Mouse (Mus musculus) spleen, adult 18-20 months (tissue): ENCODE measurements around the gene Trim47.

ENCODE experiments used
- DNase-seq, 2 experiments: peaks; one replicate each; pipeline ENCODE4 v3.0.0; 2022; ENCODE audit warnings: mixed read lengths in 2 of 2

Trim47 gene

DNA sequence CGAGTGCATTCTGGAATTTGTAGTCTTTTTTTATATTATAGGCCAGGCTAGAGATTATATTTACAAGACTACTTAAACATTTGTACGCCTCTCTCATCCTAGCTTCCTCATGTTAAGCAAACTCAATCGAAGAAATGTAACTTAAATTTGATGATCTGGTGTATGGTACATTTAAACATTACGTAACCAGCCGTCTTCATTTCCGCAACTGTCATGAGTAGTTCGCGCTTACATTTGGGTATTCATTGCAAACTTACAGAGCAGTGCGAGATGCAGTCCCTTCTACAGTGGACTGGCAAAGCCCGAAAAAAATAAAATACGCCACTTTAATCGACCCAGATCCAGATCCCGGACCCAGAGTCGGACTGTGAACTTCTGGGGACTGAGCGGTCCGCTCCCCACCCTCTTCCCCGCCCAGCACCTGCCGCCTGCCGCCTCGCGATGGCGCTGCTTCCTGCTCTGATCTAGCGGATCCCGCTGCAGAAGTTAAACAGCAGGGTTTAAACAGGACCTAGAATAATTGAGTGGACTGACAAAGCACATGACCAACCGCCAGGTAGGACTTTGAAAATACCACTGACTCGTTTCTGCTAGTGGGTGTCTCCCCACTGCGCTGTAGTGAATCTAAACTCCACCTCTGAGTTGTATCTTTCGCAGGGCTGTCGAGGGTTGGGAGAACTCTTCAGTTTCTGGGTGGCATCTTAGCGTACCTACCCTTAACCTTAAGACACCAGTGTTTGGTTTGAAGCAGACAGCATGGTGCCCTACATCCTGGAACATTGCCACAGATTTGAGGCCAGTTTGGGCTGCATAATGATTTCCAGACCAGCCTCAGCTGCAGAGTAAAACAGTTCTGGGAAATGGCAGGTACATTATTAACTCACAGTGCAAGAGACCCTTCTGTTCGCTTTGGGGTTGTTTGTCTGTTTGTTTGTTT is 39.5 kb downstream of the Trim47 start:
- DNase-seq = peak; percentile 79 to 90

- DNase-seq = peak; percentile 93 to 94
Observed at GRCm38 (mm10) chr11:116086258-116087193, 40.5 kb downstream of the Trim47 start, which contains the start of gene Wbp2. Wbp2 (minus strand) TSS chr11:116086995.

DNA sequence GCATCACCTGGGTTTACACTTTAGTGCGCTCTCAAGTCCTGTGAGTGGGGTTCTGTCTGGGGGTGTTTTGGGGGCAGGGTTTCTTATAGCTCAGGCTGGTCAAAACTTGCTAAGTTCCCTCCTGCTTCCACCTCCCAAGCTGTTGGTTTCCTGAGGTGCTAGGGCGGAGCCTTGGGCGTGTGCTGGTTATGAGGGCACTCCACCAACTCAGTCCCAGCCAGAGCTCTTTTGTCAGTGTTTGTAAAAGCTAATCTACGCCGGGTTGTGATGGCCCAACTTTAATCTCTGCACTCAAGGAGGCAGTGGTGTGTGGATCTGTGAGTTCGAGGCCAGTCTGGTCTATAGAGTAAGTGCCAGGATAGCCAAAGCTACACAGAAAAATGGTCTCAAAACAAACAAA is 42.8 kb downstream of the Trim47 start:
- DNase-seq = no peak

DNA sequence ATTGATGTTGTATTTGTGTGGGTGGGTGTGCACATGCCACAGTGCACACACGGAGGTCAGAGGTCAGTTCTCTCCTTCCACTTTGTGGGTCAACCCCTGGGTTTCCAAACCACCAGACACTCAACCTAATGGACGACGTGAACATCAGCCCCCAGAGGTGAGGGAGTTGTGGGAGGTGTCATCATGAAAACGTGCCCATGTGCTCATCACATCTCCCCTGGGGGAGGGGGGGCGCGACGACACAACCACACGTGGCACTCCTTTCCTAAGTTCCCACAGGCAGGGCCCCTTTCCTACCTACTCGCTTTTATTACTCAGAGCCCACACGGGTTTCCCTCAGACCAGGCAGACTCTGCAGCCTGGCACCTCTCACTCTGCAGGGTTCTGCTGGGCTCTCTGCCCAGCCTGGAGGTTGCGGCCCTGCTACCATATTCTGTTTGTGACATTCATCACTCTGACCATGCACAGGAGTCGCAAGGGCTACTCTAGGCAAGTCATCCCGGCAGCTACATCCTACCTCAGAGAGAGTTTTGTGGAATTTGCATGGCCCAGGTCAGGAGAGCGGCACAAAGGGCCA is 43.8 kb downstream of the Trim47 start:
- no peak for DNase-seq

DNA sequence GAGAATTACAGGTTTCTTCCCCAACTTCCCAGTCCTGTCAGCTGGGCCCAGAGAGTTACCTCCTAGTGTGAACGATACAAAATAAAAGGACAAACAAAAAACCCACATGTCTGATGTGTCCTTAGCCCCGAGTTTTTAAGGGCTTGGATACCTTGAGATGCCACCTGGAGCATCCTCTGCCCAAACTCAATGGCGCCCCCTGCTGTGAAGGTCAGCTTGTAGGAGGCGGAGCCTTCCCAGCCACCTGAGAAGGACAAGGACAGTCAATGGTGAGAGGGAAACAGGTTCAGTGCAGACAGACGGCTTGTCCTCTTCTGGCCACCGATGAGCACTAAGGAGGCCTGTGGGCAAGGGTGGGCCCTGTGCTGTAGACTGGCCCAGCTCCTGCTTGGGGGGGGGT is 45.9 kb downstream of the Trim47 start:
- peak; percentile 54 to 79 for DNase-seq

DNA sequence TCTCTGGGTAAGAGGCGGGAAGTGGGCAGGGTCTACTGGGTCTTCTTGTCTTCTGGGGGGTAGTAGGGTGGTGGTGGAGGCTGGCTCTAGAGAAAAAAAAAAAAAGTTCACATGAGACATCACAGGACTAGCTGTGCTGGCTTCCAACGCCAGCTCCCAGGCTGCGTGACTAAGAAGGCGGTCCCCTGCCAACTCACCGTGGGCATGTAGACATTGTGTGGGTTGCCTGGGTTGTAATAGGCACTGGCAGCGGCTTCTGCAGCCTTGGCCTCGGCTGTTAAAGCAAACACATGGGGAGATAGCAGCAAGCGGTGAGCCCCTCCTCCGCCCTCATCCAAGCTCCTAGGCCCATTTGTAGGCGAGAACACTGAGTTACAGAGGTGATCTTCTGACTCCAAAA is 47.5 kb downstream of the Trim47 start:
- no peak for DNase-seq

- DNase-seq = no peak
Observed at GRCm38 (mm10) chr11:116078676-116079320, 48.2 kb downstream of the Trim47 start.

DNA sequence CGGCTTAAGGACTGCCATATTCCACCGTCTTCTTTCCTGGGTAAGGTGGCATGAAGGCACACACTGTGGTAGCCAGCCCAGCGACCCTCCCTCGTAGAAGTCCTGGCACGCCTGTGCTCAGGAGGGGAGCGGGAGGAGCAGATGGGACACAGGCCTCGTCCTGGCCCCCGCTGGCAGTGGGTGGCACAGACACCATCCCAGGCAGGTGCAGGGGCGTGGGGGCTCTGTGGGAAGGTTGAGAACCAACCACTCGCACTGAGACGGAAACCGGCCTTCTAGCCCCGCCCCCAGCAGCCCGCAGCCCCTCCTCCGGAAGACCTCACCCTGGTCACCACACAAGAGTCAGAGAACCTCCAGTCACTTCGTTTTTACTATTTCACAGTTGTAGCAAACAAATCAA is 48.8 kb downstream of the Trim47 start:
- peak; percentile 83 to 89 for DNase-seq

DNA sequence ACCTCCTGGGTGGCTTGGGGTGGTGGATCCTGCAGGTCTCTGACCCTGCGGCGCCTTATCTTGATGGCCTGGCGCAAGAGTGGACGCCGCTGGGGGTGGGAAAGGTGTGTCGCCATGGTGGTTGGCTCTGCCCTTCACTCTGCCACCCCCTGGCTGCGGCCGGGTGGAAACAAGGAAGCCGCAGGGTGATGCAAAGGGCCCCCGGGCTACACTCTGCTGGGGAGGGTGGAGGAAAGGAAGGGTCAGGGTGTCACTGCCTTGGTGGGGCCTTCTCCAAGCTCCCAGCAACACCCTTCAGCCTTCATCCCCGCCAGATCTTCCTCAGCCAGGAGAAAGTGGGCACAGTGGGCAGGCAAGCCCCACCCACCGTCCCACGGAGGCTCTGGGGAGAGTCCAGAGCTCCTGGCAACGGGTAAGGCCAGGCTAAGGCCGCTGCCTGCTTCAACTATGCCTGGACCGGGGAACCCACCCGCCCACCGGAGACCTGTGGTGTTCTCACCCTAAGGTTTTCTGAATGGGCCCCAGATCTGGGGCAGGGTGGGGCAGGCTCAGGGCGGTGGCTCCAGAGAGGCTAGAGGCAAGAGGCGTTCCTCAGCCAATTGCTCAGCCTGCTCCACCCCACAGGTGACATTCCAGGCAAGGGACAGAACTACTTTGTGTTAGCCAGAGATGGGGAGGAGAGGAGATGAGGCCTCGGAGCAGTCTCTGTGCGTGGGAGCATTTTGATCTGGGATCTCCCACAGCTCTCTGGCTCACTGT is 49.4 kb downstream of the Trim47 start, which contains the start of gene Unc13d:
Gene Unc13d, minus strand, starts transcription at position 516 of the 759 bp plus-strand sequence.
- DNase-seq = peak; percentile 73 to 74

GRCm38 (mm10) chr11:116076836-116077235 is 50.2 kb downstream of the Trim47 start:
- DNase-seq = peak; percentile 49 to 53

DNA sequence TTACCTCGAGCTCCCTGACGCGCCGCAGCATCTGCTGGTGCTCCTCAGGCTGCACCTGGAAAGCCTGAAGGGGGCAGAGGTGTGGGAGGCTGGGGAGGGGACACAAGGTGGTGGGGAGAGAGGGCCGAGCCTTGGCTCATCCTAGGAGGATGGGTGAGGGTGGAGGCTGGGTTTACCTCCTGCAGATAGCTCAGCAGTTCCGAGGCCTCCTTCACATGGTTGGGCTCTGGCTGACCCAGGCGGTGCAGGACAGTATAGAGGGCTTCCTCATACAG is 50.8 kb downstream of the Trim47 start:
- no peak for DNase-seq

DNA sequence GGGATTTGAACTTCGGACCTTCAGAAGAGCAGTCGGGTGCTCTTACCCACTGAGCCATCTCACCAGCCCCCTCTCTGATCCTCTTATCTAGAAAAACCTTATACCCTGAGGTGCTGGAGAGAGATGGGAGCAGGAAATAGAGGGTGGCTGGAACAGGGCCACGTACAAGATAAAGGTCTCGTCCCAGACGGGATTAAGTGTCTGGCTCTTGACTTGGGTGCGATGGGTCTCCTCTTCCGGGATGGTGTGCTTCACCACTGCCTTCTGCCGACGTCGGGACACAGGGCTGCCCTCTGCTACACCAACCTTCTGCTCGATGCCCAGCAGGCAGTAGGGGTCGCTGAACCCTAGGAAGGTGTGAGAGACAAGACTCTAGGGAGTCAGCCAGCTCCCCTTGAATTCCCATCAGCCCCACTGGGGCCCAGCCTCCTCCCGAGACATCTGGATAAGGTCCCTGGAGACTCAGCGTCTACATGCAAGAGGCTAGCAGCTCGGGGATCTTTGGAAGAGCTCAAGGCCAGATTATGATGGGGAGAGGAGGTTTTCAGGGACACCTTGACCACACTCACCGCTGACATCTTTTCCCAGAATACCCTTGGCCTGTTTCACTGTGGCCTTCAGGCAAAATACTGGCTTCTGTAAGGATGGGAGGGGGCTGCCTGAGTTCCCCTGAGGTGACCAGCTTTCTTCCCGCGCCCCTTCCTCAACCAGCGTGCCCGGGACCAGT is 51.3 kb downstream of the Trim47 start:
- no peak for DNase-seq

GRCm38 (mm10) chr11:116074436-116074991 is 52.5 kb downstream of the Trim47 start:
- DNase-seq = no peak

DNA sequence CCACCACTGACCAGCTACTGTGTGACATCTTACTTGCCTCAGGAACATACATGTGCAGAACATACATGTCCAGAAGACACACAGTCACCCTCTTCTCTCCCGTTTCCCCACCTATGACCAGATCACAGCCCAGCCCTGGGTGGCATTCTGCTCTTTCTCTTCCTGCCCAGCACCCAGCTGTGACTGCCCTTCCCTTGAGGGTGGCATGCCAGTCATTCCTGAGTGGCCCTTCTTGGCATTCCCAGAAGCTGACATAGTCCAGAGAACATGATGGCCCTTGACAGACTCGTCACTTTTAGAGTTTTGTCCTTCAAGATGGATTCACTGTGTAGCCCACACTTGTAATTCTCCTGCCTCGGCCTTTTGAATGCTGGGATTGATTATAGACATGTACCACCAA is 54.4 kb downstream of the Trim47 start:
- DNase-seq = no peak

- DNase-seq = peak in 1 of 2 experiments; percentile 33
Observed at GRCm38 (mm10) chr11:116071510-116071909, 55.5 kb downstream of the Trim47 start.

- no peak for DNase-seq
Observed at GRCm38 (mm10) chr11:116065345-116065744, 61.7 kb downstream of the Trim47 start.

GRCm38 (mm10) chr11:116064187-116064867 is 62.7 kb downstream of the Trim47 start:
- DNase-seq = no peak

GRCm38 (mm10) chr11:116063562-116063961 is 63.4 kb downstream of the Trim47 start:
- DNase-seq = no peak

- no peak for DNase-seq
Observed at GRCm38 (mm10) chr11:116062521-116062920, 64.5 kb downstream of the Trim47 start.
